Mouse (Mus musculus) kidney, postnatal 0 days (tissue): Measurements from ENCODE around the gene Zcchc24. TPM values are rescaled to one million over a fixed set of nuclear protein-coding genes. Genes with fewer than 3 reads are reported as not detected.

Experiments used
- ATAC-seq: fragments of 200-750 bp; cut with Nextera tagmentation; replicated peaks from 2 replicates; pipeline ENCODE4 v1.8.0; 2017; ENCODE audit warnings: low read depth, moderate number of reproducible peaks, moderate TSS enrichment, moderate library complexity; ENCODE audit not compliant: low FRiP score
- DNase-seq: peaks from one replicate; pipeline ENCODE4 v3.0.0-alpha.2; 2016; ENCODE audit warnings: low spot score
- H3K27ac ChIP-seq: fragments of 300-500 bp; sonication (generic); 2 replicates; pipeline ENCODE4 v1.5.1; 2014; ENCODE audit warnings: mild to moderate bottlenecking
- H3K27me3 ChIP-seq: fragments of 300-500 bp; sonication (generic); 2 replicates; pipeline ENCODE4 v1.6.1; 2014; ENCODE audit warnings: low read length, mixed read lengths; ENCODE audit not compliant: insufficient read depth
- H3K36me3 ChIP-seq: fragments of 300-500 bp; sonication (generic); 2 replicates; pipeline ENCODE4 v1.6.1; 2014; ENCODE audit warnings: low read length, mixed read lengths; ENCODE audit not compliant: insufficient read depth
- H3K4me1 ChIP-seq: fragments of 300-500 bp; sonication (generic); replicated peaks from 2 replicates; pipeline ENCODE4 v1.6.1; 2014; ENCODE audit warnings: antibody characterized with exemption, low read length, mixed read lengths; ENCODE audit not compliant: insufficient read depth
- H3K4me2 ChIP-seq: fragments of 300-500 bp; sonication (generic); 2 replicates; pipeline ENCODE4 v1.6.1; 2014; ENCODE audit warnings: mild to moderate bottlenecking, low read length, moderate library complexity, mixed read lengths
- H3K4me3 ChIP-seq: fragments of 300-500 bp; sonication (generic); replicated peaks from 2 replicates; pipeline ENCODE4 v1.5.1; 2014; ENCODE audit warnings: low read depth, low read length
- H3K9ac ChIP-seq: fragments of 300-500 bp; sonication (generic); 2 replicates; pipeline ENCODE4 v1.6.1; 2014; ENCODE audit warnings: low read depth, low read length
- H3K9me3 ChIP-seq: fragments of 300-500 bp; sonication (generic); replicated peaks from 2 replicates; pipeline ENCODE4 v1.6.1; 2016; ENCODE audit warnings: low read length, inconsistent platforms, mixed read lengths
- CTCF ChIP-seq: IDR thresholded peaks from 2 replicates; pipeline ENCODE4 v1.5.1; 2016; ENCODE audit warnings: antibody characterized with exemption, low read depth, mild to moderate bottlenecking, moderate library complexity
- WGBS: fragments of 180-500 bp; shearing (Covaris S2); extraction: QIAGEN DNeasy Blood & Tissue Kit; methylation state at CpG from one replicate; pipeline ENCODE4 v1.1.7; 2014; 5-methylcytosine and 5-hydroxymethylcytosine counted together
- polyA plus RNA-seq: library from polyadenylated mRNA; unstranded; fragments of >200 nt; fragmentation: Nextera tagmentation; extraction: Ambion mirVana; gene quantifications from 2 replicates; pipeline ENCODE4 v1.2.1, GENCODE M21; 2015

Gene Zcchc24
- polyA plus RNA-seq, 1 experiment from 2014 or later = 15.9 TPM

DNA sequence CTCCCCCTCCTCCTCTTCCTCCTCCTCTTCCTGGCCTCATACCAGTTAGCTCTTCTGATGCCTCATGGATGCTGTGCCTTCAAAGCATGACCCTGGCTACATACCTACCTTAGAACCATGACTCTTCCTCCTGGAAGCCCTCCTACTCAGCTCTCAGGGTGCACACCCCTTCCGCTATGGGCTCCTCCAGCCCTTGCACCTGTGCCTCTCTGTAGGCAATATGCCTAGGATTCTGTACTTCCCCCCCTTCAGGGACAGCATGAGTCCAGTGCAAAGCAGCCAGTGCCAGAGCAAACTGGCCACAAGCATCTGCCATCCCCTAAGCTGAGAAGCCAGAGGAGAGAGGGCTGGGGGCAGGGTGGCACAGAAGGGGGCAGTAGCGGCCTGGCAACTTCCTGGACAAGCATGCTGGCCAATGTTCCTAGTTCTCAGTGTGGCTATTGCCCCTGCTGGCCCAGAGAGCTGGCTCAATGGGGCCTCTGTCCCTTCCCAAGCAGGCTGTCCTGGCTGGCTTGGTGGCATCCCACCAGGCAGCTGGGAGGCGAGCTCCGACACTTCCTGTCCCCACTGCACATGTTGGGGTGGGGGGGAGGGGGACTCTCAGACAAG is 28.8 kb downstream of the Zcchc24 start:
- 80% methylated on average over 4 of the region's 4 CpGs for WGBS
- Histone ChIP-seq H3K27ac (no peak overlapping the region), H3K36me3 (no peaks in the 10 kb centered on the region), H3K4me1 (peaks cover 29% of the 10 kb centered on the region), H3K27me3 (no peaks in the 10 kb centered on the region), H3K4me2 (no peak overlapping the region), H3K9ac (no peak overlapping the region), H3K9me3 (no peaks in the 10 kb centered on the region), H3K4me3 (no peak overlapping the region)
- DNase-seq = no peak
- no peak for ATAC-seq
- no peak for TF ChIP-seq CTCF

DNA sequence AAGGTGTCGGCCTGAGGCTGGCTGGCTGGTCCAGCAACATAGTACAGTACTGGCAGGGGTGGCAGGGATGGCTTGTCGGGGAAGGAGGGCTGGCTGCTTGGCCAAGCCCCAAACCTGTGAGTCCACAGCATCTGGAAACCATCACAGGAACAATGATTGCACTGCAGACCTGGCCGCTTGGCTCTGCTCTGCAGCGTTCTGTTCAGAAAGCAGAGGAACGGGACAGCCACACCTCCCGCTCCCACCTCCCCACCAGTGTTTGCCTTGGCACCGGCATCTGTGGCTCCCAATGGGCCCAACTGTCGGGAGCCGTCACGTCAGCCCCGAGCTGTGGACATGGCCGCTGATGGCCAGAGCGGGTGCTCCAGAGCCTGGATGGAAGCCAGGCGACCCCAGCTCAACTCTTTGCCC is 30.2 kb downstream of the Zcchc24 start:
- H3K4me2 ChIP-seq = no peak overlapping the region
- ATAC-seq = no peak
- no peaks in the 10 kb centered on the region for H3K27me3 ChIP-seq
- no peak overlapping the region for H3K27ac ChIP-seq
- H3K4me3 ChIP-seq = no peak overlapping the region
- no peak overlapping the region for H3K9ac ChIP-seq
- peak; percentile 49 for DNase-seq
- TF ChIP-seq CTCF = no peak
- WGBS = 33% methylated on average over 14 of the region's 14 CpGs
- H3K9me3 ChIP-seq = no peaks in the 10 kb centered on the region
- no peaks in the 10 kb centered on the region for H3K36me3 ChIP-seq
- H3K4me1 ChIP-seq = peaks cover 39% of the 10 kb centered on the region

DNA sequence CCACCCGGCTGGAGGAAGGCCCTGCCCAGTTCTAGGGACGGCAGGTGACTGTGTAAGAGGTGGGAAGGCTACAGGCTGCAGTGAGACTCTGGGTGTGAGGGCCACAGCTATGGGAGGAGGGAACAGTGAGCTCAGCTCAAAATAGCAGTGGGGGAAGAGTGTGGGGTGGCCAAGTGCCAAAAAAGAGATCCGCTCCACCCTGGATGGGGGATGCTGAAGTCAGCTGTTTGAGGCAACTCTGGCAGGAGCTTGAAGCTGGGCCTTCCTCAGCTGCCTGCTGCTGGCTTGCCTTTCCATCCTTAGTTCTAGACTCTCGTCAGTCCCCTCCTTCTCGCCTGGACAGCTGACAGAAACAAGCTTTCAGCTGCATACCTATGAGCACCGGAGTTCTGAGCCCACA is 32.2 kb downstream of the Zcchc24 start:
- WGBS = 50% methylated on average over 6 of the region's 6 CpGs
- Histone ChIP-seq H3K27ac (peak overlapping the region; percentile 70; the same call in 1 of the 2 replicates), H3K36me3 (no peaks in the 10 kb centered on the region), H3K4me2 (no peak overlapping the region), H3K27me3 (no peaks in the 10 kb centered on the region), H3K4me1 (peaks cover 39% of the 10 kb centered on the region), H3K9me3 (no peaks in the 10 kb centered on the region), H3K4me3 (no peak overlapping the region), H3K9ac (no peak overlapping the region)
- DNase-seq (peak; percentile 78), ATAC-seq (0 out of 2 replicates have a peak, but pooled peaks have one; percentile 36)
- TF ChIP-seq CTCF = no peak

GRCm38 (mm10) chr14:25736140-25736539 is 32.7 kb downstream of the Zcchc24 start:
- no peak for TF ChIP-seq CTCF
- WGBS = 68% methylated on average over 3 of the region's 3 CpGs
- Histone ChIP-seq H3K27me3 (no peaks in the 10 kb centered on the region), H3K27ac (peak overlapping the region; percentile 70; the same call in 1 of the 2 replicates), H3K4me1 (peaks cover 39% of the 10 kb centered on the region), H3K4me2 (no peak overlapping the region), H3K9ac (no peak overlapping the region), H3K4me3 (no peak overlapping the region), H3K9me3 (no peaks in the 10 kb centered on the region), H3K36me3 (no peaks in the 10 kb centered on the region)
- DNase-seq (no peak), ATAC-seq (no peak)

GRCm38 (mm10) chr14:25734736-25735716 is 33.8 kb downstream of the Zcchc24 start:
- peak overlapping the region; percentile 70; the same call in 1 of the 2 replicates for H3K27ac ChIP-seq
- 0 out of 2 replicates have a peak, but pooled peaks have one; percentile 40 for ATAC-seq
- H3K36me3 ChIP-seq = no peaks in the 10 kb centered on the region
- 25% methylated on average over 17 of the region's 17 CpGs for WGBS
- H3K4me1 ChIP-seq = peaks cover 39% of the 10 kb centered on the region
- H3K27me3 ChIP-seq = no peaks in the 10 kb centered on the region
- H3K4me3 ChIP-seq = no peak overlapping the region
- no peak overlapping the region; the same call in 1 of the 2 replicates for H3K9ac ChIP-seq
- no peaks in the 10 kb centered on the region for H3K9me3 ChIP-seq
- no peak for TF ChIP-seq CTCF
- DNase-seq = no peak
- no peak overlapping the region for H3K4me2 ChIP-seq

DNA sequence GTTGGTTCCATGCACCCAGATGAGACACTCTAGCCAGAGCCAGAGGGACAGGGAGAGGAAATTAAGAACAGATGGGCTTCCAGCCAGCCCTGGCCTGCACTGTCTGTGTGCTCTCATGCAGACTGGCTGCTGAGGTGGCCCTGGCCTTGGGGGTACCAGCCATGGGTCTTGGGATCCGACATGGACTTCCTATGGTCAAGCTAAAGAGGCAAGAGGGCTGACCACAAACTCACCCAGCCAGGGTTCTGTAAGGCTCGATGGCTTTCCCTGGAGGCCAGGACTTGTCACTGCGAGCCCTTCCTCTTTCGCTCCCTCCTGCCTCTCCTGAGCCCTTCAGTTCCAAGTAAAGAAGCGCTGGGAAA is 41.7 kb downstream of the Zcchc24 start:
- DNase-seq = no peak
- no peak for TF ChIP-seq CTCF
- Histone ChIP-seq H3K27ac (no peak overlapping the region), H3K9me3 (no peaks in the 10 kb centered on the region), H3K4me3 (no peak overlapping the region), H3K9ac (0 out of 2 replicates have a peak overlapping the region, but pooled peaks have one; percentile 19), H3K4me2 (no peak overlapping the region), H3K4me1 (peaks cover 11% of the 10 kb centered on the region; the same call in 1 of the 2 replicates), H3K36me3 (no peaks in the 10 kb centered on the region), H3K27me3 (no peaks in the 10 kb centered on the region)
- no peak for ATAC-seq
- 78% methylated on average over 5 of the region's 5 CpGs for WGBS
